Mouse (Mus musculus): ENCODE measurements around the gene Adcy9.
A peak's percentile ranks its signal among the peaks of the same experiment; 100 is the strongest.

DNA sequence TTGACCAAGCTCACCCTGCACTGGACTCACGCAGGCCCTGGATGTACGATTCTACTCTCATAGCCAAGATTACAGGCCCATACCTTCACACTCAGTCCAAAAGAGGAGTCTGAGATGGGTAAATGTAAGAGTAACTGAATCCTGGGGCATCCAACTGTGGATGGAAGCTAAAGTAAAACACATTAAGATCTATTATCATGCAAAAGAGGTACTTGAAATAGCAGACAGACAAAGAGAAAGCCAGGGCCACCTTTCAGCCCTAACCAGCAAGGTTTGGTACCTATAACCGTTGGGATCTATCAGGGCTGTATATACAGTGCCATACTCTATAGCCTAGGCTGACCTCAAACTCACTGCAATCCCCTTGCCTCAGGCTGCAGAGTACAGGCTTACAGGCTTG, 127.0 kb downstream of the Adcy9 start:
- TF ChIP-seq POU5F1 (IDR thresholded peaks at IDR 0.05; ENCODE audit: borderline replicate concordance, low read length), result peak; percentile 93
- TF ChIP-seq CTCF (conservative IDR thresholded peaks at IDR 0.05; ENCODE audit: low read length), result no peak

All from E14TG2a.4 (cell line).